Mouse (Mus musculus) T-helper 1 cell (primary cell): Measurements from ENCODE around the gene Ttc25.
"Not testable (repeated sequence)": the region's sequence is repeated elsewhere in the genome, so short reads cannot be mapped to it uniquely, and the experiment has no call there.

Source experiments
- in situ Hi-C: fragments of 300-600 bp; cut with MboI, MseI; formaldehyde crosslinking; loops from one replicate; pipeline ENCODE4 v1.15.1; 2025; ENCODE audit warnings: high pct_unique_total_duplicates

The Ttc25 gene

GRCm38 (mm10) chr11:100603155-100603554, 57.7 kb downstream of the Ttc25 start:
- in situ Hi-C loops, result no loop called here

GRCm38 (mm10) chr11:100603813-100604212, 58.4 kb downstream of the Ttc25 start:
- in situ Hi-C loops, result no loop called here

GRCm38 (mm10) chr11:100604321-100605005, 59.1 kb downstream of the Ttc25 start:
- in situ Hi-C loops, result no loop called here

- in situ Hi-C loops, result no loop called here
Observed at GRCm38 (mm10) chr11:100605451-100605850, 60.0 kb downstream of the Ttc25 start.

- in situ Hi-C loops, result no loop called here
Observed at GRCm38 (mm10) chr11:100607121-100607520, 61.7 kb downstream of the Ttc25 start.

- in situ Hi-C loops, result no loop called here
Observed at GRCm38 (mm10) chr11:100608796-100609195, 63.4 kb downstream of the Ttc25 start.

GRCm38 (mm10) chr11:100609355-100609996, 64.1 kb downstream of the Ttc25 start:
- in situ Hi-C loops, result no loop called here

- in situ Hi-C loops, result no loop called here
Observed at GRCm38 (mm10) chr11:100609997-100610680, 64.7 kb downstream of the Ttc25 start.

- in situ Hi-C loops, result no loop called here
Observed at GRCm38 (mm10) chr11:100611627-100612026, 66.2 kb downstream of the Ttc25 start.

GRCm38 (mm10) chr11:100613241-100613640, 67.8 kb downstream of the Ttc25 start:
- in situ Hi-C loops, result no loop called here

GRCm38 (mm10) chr11:100616332-100616731, 70.9 kb downstream of the Ttc25 start:
- in situ Hi-C loops, result no loop called here

GRCm38 (mm10) chr11:100616836-100617235, 71.4 kb downstream of the Ttc25 start:
- in situ Hi-C loops, result not testable (repeated sequence)

GRCm38 (mm10) chr11:100617480-100617879, 72.1 kb downstream of the Ttc25 start:
- in situ Hi-C loops, result no loop called here

- in situ Hi-C loops, result no loop called here
Observed at GRCm38 (mm10) chr11:100618761-100619484, 73.5 kb downstream of the Ttc25 start, which contains the start of gene Nkiras2. Gene Nkiras2 (plus strand): TSS chr11:100619244.

- in situ Hi-C loops, result no loop called here
Observed at GRCm38 (mm10) chr11:100619485-100619975, 74.1 kb downstream of the Ttc25 start.

GRCm38 (mm10) chr11:100619982-100620381, 74.6 kb downstream of the Ttc25 start, which contains the start of gene Dnajc7:
Gene Dnajc7 (minus strand): TSS chr11:100620168.
- in situ Hi-C loops, result no loop called here
